Mouse (Mus musculus) thymus, postnatal 10 days (tissue): ENCODE measurements around the gene Rragd.
"Not testable (repeated sequence)": the region's sequence is repeated elsewhere in the genome, so short reads cannot be mapped to it uniquely, and the experiment has no call there.

ENCODE experiments used
- DNase-seq, 2 experiments: peaks; one replicate each; pipeline ENCODE4 v3.0.0; 2021; ENCODE audit warnings: low spot score in 2 of 2

Rragd gene

GRCm38 (mm10) chr4:32982716-32983175 is at the start of gene Rragd:
Gene Rragd, plus strand, starts transcription at chr4:32983037.
- peak; percentile 40 to 41 for DNase-seq

- DNase-seq, result no peak
These were observed 46.0 kb upstream of the Rragd start for GRCm38 (mm10) chr4:32936762-32937341.

GRCm38 (mm10) chr4:32939521-32939920 is 43.3 kb upstream of the Rragd start:
- no peak for DNase-seq

GRCm38 (mm10) chr4:32939964-32940363 is 42.9 kb upstream of the Rragd start:
- no peak for DNase-seq

- DNase-seq, result no peak
These were observed 41.9 kb upstream of the Rragd start for GRCm38 (mm10) chr4:32940984-32941383.

GRCm38 (mm10) chr4:32947631-32948030 is 35.2 kb upstream of the Rragd start:
- no peak for DNase-seq

- DNase-seq, result no peak
These were observed 34.1 kb upstream of the Rragd start for GRCm38 (mm10) chr4:32948696-32949095.

- DNase-seq, result peak; percentile 53 to 80
These were observed 32.3 kb upstream of the Rragd start, which contains the start of gene Ankrd6 for GRCm38 (mm10) chr4:32950356-32951034. Gene Ankrd6, minus strand, starts transcription at chr4:32950841.

GRCm38 (mm10) chr4:32951035-32951940 is 31.5 kb upstream of the Rragd start:
- no peak for DNase-seq

GRCm38 (mm10) chr4:32952681-32953080 is 30.2 kb upstream of the Rragd start:
- DNase-seq, result no peak

GRCm38 (mm10) chr4:32956423-32956822 is 26.4 kb upstream of the Rragd start:
- no peak for DNase-seq

GRCm38 (mm10) chr4:32961394-32961793 is 21.4 kb upstream of the Rragd start:
- DNase-seq, result no peak

GRCm38 (mm10) chr4:32964619-32965018 is 18.2 kb upstream of the Rragd start:
- DNase-seq, result not testable (repeated sequence)

GRCm38 (mm10) chr4:32977331-32977730 is 5.5 kb upstream of the Rragd start:
- DNase-seq, result no peak

GRCm38 (mm10) chr4:32980061-32980460 is 2.8 kb upstream of the Rragd start:
- DNase-seq, result no peak

GRCm38 (mm10) chr4:32981617-32982016 is 1.2 kb upstream of the Rragd start:
- no peak for DNase-seq

GRCm38 (mm10) chr4:32982041-32982715 is 659 bp upstream of the Rragd start:
- DNase-seq, result peak; percentile 9 to 10

GRCm38 (mm10) chr4:32983176-32984155 is 629 bp downstream of the Rragd start:
- DNase-seq, result peak; percentile 76 to 81

- DNase-seq, result no peak
These were observed 1.4 kb downstream of the Rragd start for GRCm38 (mm10) chr4:32984242-32984641.
